Mouse (Mus musculus) MEL-GATA-1-ER (cell line): ENCODE measurements around the gene Parvb.

Experiments used
- DNase-seq: peaks from one replicate; pipeline ENCODE4 v3.0.0-alpha.2; 2012; ENCODE audit warnings: low read depth; ENCODE audit errors: extremely low read depth

Parvb gene

DNA sequence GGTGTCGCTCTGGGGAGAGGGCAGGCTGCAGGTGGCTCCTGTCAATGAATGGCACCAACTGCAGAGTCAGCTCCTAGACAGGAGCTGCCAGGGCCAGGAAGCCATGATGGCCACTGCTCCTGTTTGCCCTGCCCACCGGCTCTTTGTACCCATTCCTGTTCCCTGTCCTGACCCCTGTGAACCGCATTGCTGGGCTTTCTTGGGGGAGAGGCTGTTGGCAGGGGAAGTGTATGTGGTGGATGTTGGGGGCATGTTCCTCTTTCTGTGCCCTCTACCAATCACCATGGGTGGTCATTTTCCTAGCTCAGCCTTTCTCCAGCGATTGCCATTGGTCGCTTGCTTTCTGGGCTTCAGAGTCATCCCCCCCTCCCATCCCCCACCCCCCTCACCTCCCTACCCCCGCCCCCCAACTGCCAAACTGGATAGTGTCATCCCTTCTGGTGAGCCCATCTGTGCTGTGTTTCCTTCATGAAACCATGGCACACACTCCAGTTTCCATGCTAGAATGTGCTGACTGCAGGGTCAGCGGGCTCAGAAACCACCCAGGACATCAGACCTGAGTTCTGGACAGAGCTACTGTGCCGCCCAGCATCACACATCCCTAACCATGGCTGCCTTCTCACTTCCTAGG, 89.8 kb downstream of the Parvb start:
- no peak for DNase-seq

DNA sequence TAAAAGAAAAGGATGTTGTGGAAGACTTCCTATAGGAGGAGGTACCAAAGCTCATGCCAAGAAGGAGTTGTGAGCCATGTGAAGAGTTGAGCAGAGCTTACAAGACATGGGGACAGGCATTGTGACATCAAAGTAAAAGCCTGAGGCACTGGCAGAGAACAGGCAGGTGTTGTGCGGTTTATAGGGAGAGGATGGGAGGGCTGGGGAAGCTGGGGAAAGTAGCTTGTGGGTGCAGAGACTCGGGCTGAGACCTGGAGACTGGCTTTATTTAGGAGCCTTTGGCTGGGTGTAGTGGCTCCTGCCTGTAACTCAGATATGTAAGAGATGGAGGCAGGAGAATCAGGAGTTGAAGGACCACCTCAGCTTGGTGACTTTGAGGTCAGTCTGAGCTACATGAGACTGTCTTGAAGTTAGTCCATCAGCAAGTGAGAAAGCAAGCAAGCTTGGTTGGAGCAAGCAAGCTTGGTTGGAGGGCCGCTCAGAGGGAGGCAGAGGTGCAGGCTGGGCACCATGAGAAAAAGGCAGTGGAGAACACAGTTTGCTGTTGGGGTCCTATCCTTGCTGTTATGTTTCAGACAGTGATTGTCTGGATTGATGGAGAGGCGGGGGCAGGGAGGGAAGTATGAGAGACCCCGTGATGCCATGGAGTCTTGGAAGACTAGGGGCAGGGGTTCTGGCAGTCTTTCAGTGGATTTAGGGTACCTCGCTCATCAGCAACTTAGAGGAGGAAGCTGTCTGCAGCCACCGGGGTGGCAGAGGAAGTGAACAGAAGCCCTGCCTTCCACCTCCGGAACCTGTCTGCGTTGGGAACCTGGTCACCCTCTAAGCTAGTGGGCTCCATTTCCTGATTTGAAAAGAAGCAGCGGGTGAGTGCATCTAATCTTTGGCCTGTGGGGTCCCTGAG, 92.4 kb downstream of the Parvb start, which contains the start of gene Parvg:
TSS of gene Parvg (plus strand) at position 61 of the 904 bp plus-strand sequence.
- peak; percentile 43 for DNase-seq

DNA sequence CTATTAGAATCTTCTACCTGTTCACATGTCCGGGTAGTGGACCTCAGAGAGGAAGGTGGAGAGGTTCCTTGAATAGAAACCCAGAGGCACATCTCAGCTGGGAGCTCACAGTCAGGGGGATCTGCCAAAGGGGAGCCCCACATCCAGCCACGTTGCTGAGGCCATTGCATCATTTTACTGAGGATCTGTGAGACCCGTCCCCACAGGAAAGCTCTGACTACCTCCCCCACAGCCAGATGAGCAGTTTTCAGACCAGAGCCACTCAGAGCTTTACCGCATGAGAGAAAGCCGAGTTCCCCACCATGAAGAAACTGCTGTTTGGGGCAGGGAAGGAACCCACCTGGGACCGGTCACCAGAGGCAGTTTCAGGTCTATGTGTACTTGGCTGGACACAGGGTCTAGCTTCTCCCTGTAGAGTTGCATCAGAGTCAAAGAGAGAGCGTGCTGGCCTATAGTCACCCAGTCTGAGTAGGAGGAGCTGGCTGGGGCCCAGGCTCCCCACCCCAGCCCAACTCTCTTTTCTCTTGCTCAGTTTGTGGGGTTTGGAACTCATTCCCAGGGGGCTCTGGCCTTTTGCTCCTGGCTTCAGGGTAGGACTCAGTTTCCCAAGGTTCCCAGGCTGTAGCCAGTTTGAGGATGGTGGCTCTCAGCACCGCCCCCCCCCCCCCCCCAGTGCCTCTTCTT, 93.2 kb downstream of the Parvb start:
- peak; percentile 20 for DNase-seq

DNA sequence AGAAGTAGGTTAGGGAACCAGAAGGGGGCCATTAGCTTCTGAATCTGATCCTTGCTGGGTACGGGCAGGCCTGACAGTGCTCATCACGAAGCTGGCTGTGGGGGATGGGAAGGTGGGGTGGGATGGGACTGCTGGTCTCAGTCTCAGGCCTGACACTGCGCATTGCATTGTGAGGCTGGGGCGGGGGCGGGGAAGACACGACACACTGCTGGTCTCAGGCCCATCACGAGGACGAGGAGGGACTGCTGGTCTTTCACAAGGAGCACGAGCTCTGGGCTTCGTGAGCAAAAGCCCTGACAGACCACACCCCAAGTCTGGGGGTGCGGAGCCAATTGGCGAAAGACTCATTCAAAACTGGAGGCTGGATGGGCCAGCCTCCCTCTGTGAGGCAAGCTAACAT, 93.9 kb downstream of the Parvb start:
- DNase-seq = no peak

DNA sequence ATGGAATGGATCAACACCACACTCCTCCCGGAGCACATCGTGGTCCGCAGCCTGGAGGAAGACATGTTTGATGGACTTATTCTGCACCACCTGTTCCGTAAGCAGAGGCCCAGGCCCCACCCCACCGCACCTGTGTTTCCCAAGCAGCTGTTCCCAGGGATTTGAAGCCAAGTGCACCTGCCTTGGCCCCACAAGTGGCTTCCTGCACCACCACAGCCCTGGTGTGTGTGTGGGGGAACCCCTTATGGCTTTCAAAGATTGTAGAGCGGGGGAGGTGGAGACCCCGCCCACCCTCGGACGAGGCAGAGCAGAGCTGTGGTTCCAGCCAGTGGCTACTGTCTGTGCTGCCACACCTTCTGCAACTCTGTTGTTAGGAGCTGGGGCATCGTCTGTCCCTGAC, 97.0 kb downstream of the Parvb start:
- no peak for DNase-seq

DNA sequence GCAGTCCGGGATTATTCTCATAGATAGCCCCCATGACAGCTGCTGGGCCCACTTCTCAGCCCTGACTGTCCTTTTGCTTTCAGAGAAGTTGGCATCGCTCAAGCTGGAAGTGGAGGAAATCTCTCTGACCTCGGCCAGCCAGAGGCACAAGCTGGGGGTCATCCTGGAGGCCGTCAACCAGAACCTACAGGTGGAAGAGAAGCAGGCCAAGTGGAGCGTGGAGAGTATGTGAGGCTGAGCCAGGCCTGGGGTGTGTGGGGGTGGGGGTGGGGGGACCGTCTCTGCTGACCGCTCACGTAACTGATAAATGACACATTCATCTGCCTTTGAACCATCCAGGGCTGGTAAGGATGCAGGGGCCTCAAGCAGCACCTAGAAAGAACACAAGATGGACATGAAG, 98.1 kb downstream of the Parvb start:
- no peak for DNase-seq

DNA sequence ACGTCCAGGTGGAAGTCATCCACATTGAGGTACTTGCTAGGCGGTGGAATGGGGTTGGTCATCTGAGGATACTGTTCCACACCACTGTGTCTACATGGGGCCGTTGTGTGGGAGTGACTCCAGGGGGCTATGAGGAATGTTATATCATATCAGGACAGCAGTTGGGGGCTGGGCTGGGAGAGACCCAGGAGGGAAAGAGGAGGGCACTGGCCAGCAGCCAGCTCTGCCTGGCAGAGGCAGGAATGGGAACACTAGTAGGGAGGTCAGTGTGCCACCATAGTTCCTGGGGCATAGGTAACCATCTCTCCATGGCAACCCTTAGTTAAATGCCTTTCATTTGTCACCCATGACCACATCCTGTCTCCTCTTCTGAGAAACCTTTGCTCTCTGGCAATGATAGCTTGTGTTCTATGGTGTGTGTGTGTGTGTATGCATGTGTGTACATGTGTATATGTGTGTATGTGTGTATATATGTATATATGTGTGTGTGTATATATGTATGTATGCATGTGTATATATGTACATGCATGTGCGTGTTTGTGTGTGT, 99.3 kb downstream of the Parvb start:
- no peak for DNase-seq

DNA sequence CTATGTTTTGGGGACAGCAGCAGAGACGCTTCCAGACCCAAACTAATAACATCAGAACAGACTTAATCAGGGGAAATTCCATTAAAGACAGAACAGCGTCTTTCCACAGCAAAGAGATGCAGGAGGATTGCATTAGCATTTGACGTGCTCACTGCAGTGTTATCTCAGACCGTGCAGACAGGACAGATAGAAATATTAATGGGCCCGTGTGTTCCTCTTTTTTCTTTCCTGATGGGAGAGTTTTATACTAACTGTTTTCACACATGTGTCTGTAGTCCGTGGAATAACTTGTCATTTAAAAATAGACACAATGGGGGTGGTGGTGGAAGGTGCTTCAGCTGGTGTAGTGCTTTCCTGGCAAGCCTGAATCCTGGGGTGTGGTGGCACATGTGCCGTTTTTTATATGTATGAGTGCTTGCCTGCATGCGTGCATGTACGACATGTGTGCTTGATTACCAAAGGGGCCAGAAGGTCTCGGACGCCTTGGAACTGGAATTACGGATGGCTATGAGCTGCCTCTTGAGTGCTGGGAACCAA, 104.5 kb downstream of the Parvb start:
- DNase-seq = peak; percentile 71

DNA sequence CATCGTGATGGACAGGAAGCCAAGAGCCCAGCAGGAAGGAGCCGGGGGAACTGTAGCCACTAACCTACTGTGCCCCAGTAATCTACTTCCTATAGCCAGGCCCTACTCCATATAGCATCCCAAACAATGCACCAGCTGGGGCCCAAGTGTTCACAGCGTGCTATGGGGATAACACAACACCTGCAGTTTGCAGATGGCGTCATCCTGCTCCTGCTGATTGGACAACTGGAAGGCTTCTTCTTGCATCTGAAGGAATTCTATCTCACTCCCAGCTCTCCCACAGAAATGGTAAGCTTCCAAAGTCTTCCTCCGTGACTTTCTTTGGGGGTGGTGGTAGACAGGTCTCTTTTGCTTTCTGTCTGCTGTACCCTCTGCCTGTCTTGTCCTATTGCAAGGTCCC, 105.8 kb downstream of the Parvb start:
- no peak for DNase-seq

DNA sequence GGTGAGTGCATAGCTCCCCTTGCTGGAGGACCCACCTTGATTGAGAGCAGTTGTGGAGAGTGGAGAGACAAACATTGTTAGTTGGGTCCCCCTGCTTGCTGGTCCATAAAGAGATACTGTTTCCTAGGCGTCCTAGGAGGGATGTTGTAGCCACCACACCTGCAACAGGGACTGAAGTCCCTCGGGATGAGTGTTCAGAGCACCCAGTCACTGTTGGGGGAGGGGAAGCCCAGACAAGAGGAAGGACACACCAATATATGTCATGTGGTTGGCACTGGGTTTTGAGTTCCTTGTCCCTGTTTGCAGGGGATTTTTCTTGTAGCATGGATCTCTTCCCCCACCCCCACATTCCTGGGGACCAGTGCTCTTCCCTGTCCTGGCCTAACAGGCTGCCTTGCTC, 109.1 kb downstream of the Parvb start:
- no peak for DNase-seq

DNA sequence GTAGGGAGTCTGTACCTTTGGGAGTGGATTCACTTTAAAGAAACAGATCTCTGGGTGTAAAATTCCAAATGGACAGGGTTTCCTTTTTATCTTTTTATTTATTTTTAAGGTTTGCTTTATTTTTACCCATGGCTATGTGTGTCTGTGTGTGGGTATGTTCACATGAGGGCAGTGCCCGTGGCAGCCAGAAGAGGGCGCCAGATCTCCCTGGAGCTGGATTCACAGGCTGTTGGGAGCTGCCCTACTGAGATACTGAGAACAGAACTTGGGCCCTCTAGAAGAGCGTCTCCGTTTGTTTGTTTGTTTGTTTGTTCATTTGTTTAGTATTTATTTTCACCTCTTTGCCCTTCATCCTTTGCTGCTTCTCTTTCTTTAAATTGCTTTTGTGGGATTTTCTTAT, 116.9 kb downstream of the Parvb start:
- DNase-seq = no peak

DNA sequence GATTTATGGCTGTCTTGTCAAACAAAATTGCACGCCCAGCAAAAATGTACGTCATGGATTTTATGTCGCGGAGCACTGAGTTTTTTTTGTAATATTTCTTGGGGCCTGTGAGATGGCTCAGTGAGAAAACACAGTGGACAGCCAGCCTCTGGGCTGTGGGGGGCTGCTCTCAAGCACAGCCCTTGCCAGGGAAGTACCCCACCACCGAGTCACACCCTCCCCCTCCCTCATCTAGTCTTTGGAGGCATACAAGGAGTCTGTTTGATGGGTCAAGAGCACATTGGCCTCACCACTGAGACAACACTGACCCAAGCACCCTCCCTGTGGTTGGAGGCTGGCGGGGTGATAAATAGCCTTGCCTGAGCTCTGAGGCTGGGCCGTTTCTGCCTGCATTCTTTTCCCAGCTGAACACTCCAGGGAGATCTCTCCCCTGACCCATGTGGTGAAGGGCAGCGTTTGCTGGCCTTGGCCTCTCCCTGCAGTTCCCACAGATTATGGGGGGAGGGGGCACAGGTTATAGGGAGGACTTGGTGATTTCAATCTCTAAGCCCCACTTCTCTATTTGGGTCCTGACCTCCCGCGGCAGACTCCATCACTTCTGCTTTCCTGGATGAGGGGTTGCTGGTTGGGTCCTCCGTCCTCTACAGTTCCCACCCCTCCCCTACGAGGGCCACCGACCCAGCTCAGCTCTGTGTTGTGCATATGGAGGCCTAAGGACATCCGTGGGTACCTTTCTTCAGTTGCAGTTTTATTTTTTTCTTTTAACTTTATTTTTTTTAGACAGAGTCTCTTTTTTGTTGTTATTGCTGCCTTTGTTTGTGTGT, 118.3 kb downstream of the Parvb start:
- DNase-seq = no peak

DNA sequence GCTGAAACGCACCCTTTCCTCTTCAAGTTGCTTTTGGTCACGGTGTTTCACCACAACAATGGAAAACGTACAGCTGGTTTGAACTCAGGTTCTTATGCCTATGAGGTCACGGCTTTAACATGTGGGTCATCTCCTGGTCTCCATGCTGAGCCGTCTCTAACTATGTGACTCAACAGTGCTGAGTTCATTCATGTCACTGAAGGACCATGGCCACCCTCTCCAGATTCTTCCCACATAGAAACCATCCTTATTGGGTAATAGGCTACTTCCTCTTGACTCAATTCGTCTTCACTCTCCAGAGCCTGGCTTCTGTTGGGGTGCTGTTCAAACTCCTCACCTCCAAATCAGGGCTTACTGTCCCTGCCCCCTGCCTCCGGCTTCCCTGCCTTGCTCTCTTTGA, 119.5 kb downstream of the Parvb start:
- DNase-seq = no peak

DNA sequence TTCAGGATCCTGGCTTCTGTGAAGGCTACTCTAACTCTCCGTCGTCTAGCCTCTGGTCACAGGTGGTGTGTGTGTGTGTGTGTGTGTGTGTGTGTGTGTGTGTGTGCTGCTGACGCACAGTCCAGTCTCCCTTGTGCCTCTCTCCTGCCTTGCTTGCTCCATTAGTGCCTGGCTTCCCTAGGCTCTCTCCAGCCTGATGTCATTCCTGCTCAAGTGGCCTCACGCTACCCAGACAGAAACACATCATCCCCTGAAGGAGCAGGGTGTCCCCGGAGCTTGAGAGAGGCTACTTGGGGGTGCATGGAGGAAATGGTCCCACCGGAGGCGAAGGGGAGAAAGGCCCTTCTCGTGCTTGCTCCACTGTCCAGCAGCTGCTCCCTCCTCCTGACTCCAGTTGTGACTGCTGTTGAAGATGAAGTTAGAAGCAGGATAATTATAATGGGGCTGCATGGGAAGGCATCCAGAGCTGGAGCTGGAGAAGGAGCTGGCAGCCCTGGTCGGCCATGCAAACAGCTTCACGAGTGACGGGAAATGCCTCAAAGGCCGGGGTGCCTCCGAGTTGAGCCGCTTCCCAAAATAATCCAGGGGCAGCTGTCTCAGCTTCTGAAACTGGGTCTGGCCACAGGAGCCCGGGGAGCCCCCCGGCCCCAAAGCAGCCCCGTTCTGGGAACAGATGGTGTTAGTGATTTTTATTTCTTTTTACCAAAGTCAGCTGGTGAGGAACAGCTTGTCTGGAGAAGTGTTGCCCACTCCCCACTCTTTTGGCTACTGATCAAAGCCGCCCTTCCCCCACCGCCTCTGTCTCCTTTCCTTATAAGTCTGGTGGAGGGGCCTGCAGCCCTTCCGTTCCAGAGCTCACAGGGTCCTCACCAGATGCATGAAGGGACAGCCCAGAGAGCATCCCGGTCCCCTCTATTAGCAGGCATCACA, 120.3 kb downstream of the Parvb start:
- no peak for DNase-seq

DNA sequence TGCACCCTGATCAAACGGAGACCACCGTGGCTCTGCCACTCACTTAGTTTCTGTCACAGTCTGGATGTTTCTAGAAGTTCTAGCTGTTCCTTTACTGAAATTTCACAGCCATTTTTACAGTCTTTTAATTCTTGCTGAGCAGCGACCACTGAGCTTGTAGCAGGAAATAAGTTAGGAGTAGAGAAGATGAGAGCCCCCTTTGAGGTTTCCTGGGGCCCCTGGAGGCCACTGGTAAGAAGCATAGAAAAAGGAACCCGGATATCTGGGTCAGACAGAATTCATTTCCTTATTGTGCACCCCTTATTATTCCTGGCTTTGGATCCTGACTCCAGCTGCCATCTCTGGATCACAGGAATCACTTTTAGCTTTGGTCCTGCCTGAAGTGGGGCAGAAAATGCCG, 123.2 kb downstream of the Parvb start:
- DNase-seq = no peak

DNA sequence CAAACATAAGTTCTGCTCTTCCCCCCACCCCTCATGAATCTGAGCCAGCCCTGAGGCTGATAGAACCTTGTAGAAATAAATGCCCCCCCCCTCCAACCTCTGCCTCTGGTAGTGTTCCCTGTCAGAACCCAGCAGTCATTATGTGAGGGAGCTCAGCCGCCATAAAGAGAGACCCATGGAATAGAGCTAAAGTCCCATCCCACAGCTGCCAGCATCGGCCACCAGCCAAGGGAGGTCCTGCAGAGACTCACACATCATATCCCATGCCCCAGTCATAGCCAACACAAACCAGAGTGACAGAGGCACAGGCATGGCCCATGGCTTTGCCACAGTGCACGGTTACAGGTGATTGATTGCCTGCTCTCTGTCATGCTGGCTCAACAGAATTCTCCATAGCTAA, 132.9 kb downstream of the Parvb start:
- no peak for DNase-seq
